10 mouse cellular contexts compared by ENCODE assay signal in genomic region chr11:112982802-112983591, GRCm38 (mm10).
A peak's percentile ranks its signal among the peaks of the same experiment; 100 is the strongest.
DNase-seq lines count a peak whose midpoint lies in the region; ATAC-seq and TF ChIP-seq lines count a peak whose summit lies in the region.
"Had no signal": no experiment of that assay in that cellular context is flagged by ENCODE, and none has a peak within 500 bp of the region (broad histone marks: within the 10 kb centered on the region; RNA-seq: fewer than 3 reads in every experiment).

No protein-coding gene starts in this region.

- peaks cover 45% of the 10 kb centered on the region for H3K4me1 ChIP-seq in kidney, embryonic 15.5 days
- H3K4me1 ChIP-seq in forebrain, postnatal 0 days (ENCODE audit: insufficient read depth): peaks cover 7% of the 10 kb centered on the region

- no peak overlapping the region for H3K4me3 ChIP-seq in kidney, embryonic 15.5 days (replicated peaks)
- no peak overlapping the region for H3K4me3 ChIP-seq in forebrain, postnatal 0 days (ENCODE audit: low read depth, low read length)
- H3K4me3 ChIP-seq: erythroblast, embryonic 14.5 days had no signal

- H3K4me2 ChIP-seq in kidney, embryonic 15.5 days: no peak overlapping the region
- 0 out of 2 replicates have a peak overlapping the region, but pooled peaks have one; percentile 13 for H3K4me2 ChIP-seq in forebrain, postnatal 0 days (ENCODE audit: low read depth)

- no peak overlapping the region for H3K27ac ChIP-seq in kidney, embryonic 15.5 days
- H3K27ac ChIP-seq in forebrain, postnatal 0 days (ENCODE audit: low read depth, low read length): peak overlapping the region; percentile 59

- peaks cover 8% of the 10 kb centered on the region; the same call in 1 of the 2 replicates for H3K27me3 ChIP-seq in kidney, embryonic 15.5 days
- no peaks in the 10 kb centered on the region for H3K27me3 ChIP-seq in forebrain, postnatal 0 days (ENCODE audit: insufficient read depth, low read length)
- H3K27me3 ChIP-seq: Patski had no signal

- H3K36me3 ChIP-seq in kidney, embryonic 15.5 days: no peaks in the 10 kb centered on the region
- no peaks in the 10 kb centered on the region for H3K36me3 ChIP-seq in forebrain, postnatal 0 days (ENCODE audit: insufficient read depth)

- WGBS in kidney, embryonic 15.5 days: 42% methylated on average over 9 of the region's 9 CpGs
- WGBS in forebrain, postnatal 0 days: 25% methylated on average over 9 of the region's 9 CpGs

- peak; percentile 27 to 42 for DNase-seq in kidney, postnatal 4 days
- peak; percentile 81 for DNase-seq in forebrain, postnatal 0 days
- DNase-seq in left cerebral cortex, postnatal 36 days (ENCODE audit: low spot score in 2 of 2): peak; percentile 33 to 38
- DNase-seq in right cerebral cortex, adult 18-20 months: peak; percentile 57
- no peak for DNase-seq in yolk sac, embryonic 10.5 days (ENCODE audit: low spot score)
- DNase-seq in spleen, postnatal 36 days (ENCODE audit: low spot score in 2 of 2): no peak
- no peak for DNase-seq in kidney, adult 9 months

- no peak for ATAC-seq in kidney, embryonic 15.5 days (replicated peaks; ENCODE audit: low FRiP score)
- peak; percentile 76 for ATAC-seq in forebrain, postnatal 0 days
- ATAC-seq: Patski had no signal

- H3K9ac ChIP-seq in kidney, embryonic 15.5 days: no peak overlapping the region
- H3K9ac ChIP-seq in forebrain, postnatal 0 days: no peak overlapping the region

- TF ChIP-seq CTCF in forebrain, postnatal 0 days (IDR thresholded peaks at IDR 0.05; ENCODE audit: low read depth): no peak

- no peaks in the 10 kb centered on the region for H3K9me3 ChIP-seq in kidney, embryonic 15.5 days (replicated peaks)
- H3K9me3 ChIP-seq in forebrain, postnatal 0 days (ENCODE audit: low read length): no peaks in the 10 kb centered on the region

- intact Hi-C loops in left cerebral cortex, postnatal 36 days (cut with DNase I): loop anchor here (5.0 kb wide), 1 partner anchor 34 kb away; no protein-coding TSS in a partner anchor

Comparison
In these comparisons a context has a peak if more than half of its experiments do, and no peak if none do; other contexts are left out.
1. DNase-seq: peak in kidney, postnatal 4 days (2 of 2), forebrain, postnatal 0 days (single experiment), left cerebral cortex, postnatal 36 days (2 of 2) and right cerebral cortex, adult 18-20 months (single experiment); none in yolk sac, embryonic 10.5 days (single experiment), spleen, postnatal 36 days (0 of 2) and kidney, adult 9 months (single experiment).